Mouse (Mus musculus) left cerebral cortex, adult 9 months (tissue): ENCODE data around the gene Luc7l3.

Experiments
- DNase-seq, 2 experiments: peaks; one replicate each; pipeline ENCODE4 v3.0.0; 2022; ENCODE audit warnings: low spot score in 2 of 2

Gene Luc7l3

DNA sequence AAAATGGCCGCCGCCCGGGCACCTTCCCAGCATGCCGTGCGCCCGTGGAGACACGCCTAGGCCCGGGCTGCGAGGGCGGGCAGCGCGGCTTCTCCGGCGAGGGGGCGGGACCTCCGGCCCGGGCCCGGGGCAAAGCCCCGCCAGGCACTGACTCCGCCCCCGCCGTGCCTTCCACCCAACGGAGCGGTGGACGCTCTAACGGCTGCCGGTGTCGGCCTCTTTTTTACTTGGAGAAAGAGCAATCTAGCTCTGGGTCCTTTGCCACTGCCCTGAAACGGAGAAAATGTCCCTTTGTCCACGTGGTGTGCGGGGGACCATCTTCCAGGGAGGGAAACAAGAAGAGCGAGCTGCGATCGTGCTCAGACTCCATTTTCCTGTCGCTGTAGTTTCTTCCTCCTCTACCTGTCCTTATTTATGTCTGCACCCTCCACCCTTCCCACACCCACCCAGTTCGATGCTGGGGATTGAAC lies at the start of gene Luc7l3:
TSS of gene Luc7l3 (minus strand) at position 58 of the 470 bp plus-strand sequence.
- DNase-seq = peak; percentile 79 to 94

- DNase-seq = no peak
Observed at GRCm38 (mm10) chr11:94370809-94371208, 49.0 kb upstream of the Luc7l3 start.

DNA sequence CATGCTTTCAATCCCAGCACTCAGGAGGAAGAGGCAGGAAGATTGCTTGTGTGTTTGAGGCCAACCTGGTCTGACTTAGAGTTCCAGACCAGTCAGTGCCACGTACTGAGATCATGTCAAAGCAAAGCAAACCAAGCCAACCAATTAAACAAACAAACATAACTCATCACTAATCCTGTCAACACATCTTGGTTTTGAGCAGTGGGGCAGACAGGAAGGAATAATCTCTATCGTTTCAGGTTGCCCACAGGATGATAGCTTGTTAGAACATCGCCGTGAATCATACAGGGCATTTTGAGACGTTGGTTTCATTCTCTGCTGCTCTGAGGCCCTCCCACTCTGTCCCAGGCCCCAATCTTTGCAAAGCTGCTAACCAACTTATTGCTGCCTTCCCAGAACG lies 48.2 kb upstream of the Luc7l3 start:
- no peak for DNase-seq

DNA sequence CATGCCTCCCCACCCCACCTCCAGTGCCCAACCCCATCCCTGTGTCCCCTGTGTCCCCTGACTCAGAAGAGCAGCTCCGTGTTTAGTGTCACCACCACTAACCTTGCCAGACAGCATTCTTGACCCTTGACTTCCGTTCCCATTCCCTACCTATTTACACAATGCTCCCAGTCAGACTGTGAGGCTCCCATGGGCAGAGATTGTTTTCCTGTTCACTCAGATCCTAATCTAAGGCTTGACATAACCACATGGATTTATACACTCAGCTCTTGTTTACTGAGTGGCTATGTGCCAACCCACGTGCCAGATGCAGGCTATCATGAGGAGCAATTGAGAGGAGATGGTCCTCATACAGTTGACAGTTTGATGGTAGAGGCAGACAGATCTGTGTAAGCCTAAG lies 43.6 kb upstream of the Luc7l3 start:
- DNase-seq = no peak

GRCm38 (mm10) chr11:94363690-94364089 lies 41.9 kb upstream of the Luc7l3 start:
- DNase-seq = no peak

- DNase-seq = no peak
Observed at GRCm38 (mm10) chr11:94362101-94362500, 40.3 kb upstream of the Luc7l3 start.

DNA sequence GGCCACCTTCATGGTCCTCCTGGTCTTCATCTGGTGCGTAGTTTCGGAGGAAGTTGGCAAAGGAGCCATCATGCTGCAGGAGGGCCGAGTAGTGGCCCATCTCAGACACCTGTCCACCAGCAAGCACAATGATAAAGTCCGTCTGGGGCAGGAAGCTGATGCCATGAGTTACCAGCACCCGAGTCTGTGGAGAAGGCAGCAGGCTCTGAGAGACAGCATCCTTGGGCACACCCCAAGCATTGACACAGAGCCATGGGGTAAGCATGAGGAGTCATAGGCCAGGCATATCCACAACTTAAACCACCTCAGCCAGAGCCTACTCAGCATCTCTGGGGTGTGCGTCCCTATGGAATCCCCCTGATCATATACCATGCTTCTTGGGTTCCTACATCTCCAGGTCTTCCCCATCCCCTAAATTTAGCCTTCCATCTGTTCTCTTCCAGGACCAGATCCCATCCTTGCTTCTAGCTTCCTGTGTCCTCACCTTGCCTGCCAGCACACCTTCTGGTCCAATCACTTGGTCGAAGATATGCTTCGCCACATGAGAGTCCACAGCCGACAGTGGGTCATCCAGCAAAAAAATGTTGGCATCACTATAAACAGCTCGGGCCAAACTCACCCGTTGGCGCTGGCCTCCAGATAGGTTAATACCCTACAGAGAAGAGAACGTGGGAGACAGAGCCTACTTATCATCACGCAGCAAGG lies 39.5 kb upstream of the Luc7l3 start:
- DNase-seq = no peak

DNA sequence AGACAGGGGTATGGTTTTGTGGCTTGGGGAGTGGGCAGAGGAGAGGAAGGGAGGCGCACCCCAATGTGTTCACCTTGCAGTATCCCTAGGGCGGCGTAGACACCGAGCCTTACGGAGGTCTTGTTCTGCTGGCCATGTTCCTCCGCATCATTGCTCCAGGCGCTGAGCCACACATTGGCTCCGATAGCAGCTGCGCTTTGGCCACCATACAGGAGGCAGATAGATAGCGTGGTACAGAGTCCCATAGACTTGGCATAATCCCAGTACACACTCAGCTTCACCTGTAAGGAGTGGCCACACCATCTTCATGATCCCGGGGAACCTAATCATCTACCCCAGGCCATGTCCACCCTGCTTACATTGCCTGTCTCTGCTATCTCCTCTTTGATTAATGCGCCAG lies 37.4 kb upstream of the Luc7l3 start:
- no peak for DNase-seq

GRCm38 (mm10) chr11:94355521-94356217 lies 33.9 kb upstream of the Luc7l3 start:
- no peak for DNase-seq

DNA sequence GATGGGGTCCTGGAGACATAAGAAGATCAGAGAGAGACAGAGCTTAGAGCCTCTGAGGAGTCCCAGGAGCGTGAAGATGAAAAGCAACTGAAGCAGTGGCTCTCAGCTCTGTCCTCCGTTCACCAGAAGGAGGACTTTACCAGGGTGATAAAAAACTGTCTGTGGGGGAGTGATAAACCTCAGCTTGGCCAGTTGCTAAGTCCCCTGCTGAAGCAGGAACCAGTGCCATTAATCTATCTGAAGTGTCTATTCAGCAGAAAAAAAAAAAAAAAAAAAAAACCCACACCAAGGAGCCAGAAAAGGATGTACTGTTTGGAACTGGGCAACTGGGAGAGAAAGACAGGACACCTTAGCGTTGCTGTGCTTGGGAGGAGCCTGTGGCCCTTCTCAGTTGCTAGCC lies 29.3 kb upstream of the Luc7l3 start:
- no peak for DNase-seq

GRCm38 (mm10) chr11:94350337-94350736 lies 28.5 kb upstream of the Luc7l3 start:
- DNase-seq = no peak

GRCm38 (mm10) chr11:94349839-94350238 lies 28.1 kb upstream of the Luc7l3 start:
- DNase-seq = no peak

DNA sequence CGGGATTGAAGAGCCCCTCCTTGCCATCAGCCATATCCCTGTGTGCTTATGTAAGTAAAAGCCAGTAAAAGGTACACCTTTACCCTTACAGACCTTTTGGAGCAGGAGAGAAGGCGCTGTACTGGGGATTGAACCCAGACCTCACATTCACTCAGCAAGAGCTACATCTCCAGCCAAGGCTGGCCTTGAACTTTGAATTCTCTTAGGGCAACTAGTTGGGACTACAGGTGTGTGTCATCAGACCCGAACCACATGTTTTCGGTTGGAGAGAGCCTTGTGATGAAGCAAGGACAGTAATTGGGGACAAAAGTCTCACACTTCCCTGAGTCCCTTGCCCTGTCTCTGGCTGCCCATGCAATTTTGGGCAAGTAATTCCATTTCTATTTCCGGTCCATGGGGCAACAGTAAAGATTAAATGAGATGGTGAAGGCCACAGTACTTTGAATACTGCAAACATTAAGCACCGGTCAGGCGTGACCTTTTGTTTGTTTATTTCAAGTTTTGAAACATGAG lies 25.3 kb upstream of the Luc7l3 start:
- DNase-seq = no peak

GRCm38 (mm10) chr11:94346611-94347010 lies 24.8 kb upstream of the Luc7l3 start:
- DNase-seq = no peak

DNA sequence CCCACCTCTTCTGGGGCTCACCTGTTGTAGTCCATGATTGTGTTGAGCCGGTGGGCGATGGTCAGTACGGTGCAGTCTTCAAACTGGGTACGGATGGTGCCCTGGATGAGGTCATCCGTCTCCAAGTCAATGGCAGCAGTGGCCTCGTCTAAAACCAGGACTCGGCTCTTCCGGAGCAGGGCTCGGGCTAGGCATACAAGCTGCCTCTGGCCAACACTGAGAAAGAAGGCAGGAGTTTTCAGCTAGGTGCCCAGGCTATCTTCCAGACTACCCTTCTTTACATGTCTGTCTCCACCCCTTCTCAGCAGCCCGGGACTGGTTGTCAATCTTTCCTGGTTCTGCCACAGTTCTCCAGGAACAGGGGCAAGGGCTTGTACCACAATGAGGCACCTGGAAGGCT lies 24.1 kb upstream of the Luc7l3 start:
- no peak for DNase-seq

GRCm38 (mm10) chr11:94344470-94344869 lies 22.7 kb upstream of the Luc7l3 start:
- no peak for DNase-seq

DNA sequence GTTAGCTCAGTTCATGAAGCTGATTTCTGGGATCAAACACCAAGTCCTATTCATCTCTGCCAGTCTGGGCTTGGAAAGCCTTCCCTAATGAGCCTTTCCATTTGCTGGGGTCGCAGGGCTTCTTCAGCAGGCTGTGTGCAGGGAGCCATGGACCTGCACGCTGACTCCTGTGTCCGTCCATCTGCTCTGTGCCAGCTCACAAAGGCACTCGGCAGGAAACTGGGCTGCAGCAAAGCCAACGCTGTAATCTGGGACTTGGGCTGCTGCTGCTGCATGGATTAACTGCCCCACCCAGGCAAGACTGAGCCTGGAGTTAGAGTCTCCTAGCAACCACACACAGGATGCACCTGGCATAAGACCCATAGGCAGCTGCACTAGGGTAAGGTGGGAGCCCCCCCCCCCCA lies 22.2 kb upstream of the Luc7l3 start:
- no peak for DNase-seq

DNA sequence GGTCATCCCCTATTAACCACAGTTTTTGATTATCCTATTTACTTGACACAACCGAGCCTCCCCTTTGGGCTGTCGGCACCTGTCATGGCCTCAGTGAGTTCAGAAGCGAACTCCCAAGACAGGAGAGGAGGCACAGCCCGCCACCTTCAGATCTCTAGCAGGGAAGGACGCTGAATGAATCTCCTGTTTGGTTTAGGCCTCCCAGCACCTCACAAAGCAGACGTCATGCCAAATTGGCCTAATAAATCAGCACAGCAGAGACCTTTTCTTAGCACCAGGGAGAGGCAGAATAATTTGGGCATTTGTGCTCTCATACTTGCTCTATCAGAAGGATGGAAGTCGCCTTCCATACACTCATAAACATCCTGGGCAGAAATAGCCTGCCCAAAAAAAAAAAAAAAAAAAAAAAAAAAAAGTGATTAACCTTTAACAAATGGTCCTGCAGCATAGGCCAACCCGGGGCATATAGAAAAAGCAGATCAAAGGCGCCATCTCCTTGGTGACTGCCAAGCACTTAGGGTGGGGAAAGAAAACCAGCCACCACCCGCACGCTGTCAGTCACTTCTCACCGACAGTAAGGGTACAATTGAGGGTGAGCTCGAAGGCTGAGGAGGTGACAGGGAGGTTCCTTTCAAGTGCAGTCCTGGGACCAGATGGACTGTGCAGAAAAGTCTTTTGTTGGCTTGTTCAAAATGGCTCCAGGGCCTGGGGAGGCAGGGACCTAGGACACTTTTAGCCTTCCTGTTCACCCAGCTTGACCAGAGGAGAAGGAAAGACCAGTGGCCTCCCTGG lies 20.5 kb upstream of the Luc7l3 start:
- DNase-seq = no peak

- no peak for DNase-seq
Observed at GRCm38 (mm10) chr11:94340948-94341933, 19.5 kb upstream of the Luc7l3 start.

GRCm38 (mm10) chr11:94339732-94340585 lies 18.2 kb upstream of the Luc7l3 start:
- DNase-seq = peak in 1 of 2 experiments; percentile 65
